Mouse (Mus musculus) mouse trophoblast stem cell (cell line): Measurements from ENCODE around the gene Fbxl2.
"Not testable (repeated sequence)": the region's sequence is repeated elsewhere in the genome, so short reads cannot be mapped to it uniquely, and the experiment has no call there.

Experiments
- in situ Hi-C, 2 experiments: fragments of 300-500 bp; cut with MseI, MboI; formaldehyde crosslinking; loops; 2 replicates in 1 of 2; 3 replicates in 1 of 2; pipeline ENCODE4 v1.15.1; 2025

The Fbxl2 gene

GRCm38 (mm10) chr9:114046028-114046427 lies at the start of gene Fbxl2:
TSS of gene Fbxl2 (minus strand) at chr9:114046191.
- in situ Hi-C loops, result no loop called here

- in situ Hi-C loops, result loop anchor here in 1 of 2 experiments (5.0 kb wide), 1 partner anchor 277 kb away; no protein-coding TSS in a partner anchor
These were observed 48.9 kb upstream of the Fbxl2 start for GRCm38 (mm10) chr9:114094854-114095253.

- in situ Hi-C loops, result loop anchor here in 1 of 2 experiments (5.0 kb wide), 1 partner anchor 280 kb away; no protein-coding TSS in a partner anchor
These were observed 46.2 kb upstream of the Fbxl2 start for GRCm38 (mm10) chr9:114092188-114092587.

GRCm38 (mm10) chr9:114088885-114089284 lies 42.9 kb upstream of the Fbxl2 start:
- in situ Hi-C loops, result not testable (repeated sequence)

- in situ Hi-C loops, result no loop called here
These were observed 41.3 kb upstream of the Fbxl2 start for GRCm38 (mm10) chr9:114087106-114087815.

- in situ Hi-C loops, result no loop called here
These were observed 40.4 kb upstream of the Fbxl2 start for GRCm38 (mm10) chr9:114086422-114086821.

GRCm38 (mm10) chr9:114073681-114074080 lies 27.7 kb upstream of the Fbxl2 start:
- in situ Hi-C loops, result no loop called here

- in situ Hi-C loops, result no loop called here
These were observed 23.4 kb upstream of the Fbxl2 start for GRCm38 (mm10) chr9:114069372-114069771.

- in situ Hi-C loops, result no loop called here
These were observed 22.6 kb upstream of the Fbxl2 start for GRCm38 (mm10) chr9:114068494-114069053.

GRCm38 (mm10) chr9:114057090-114057796 lies 11.3 kb upstream of the Fbxl2 start, which contains the start of gene Susd5:
TSS of gene Susd5 (plus strand) at chr9:114057140.
- in situ Hi-C loops, result no loop called here

GRCm38 (mm10) chr9:114052866-114053265 lies 6.9 kb upstream of the Fbxl2 start:
- in situ Hi-C loops, result no loop called here

- in situ Hi-C loops, result no loop called here
These were observed 6.0 kb upstream of the Fbxl2 start for GRCm38 (mm10) chr9:114052031-114052430.

- in situ Hi-C loops, result no loop called here
These were observed 4.8 kb upstream of the Fbxl2 start for GRCm38 (mm10) chr9:114050778-114051177.

GRCm38 (mm10) chr9:114050106-114050505 lies 4.1 kb upstream of the Fbxl2 start:
- in situ Hi-C loops, result no loop called here

GRCm38 (mm10) chr9:114046676-114047075 lies 685 bp upstream of the Fbxl2 start:
- in situ Hi-C loops, result no loop called here

- in situ Hi-C loops, result no loop called here
These were observed 1.5 kb downstream of the Fbxl2 start for GRCm38 (mm10) chr9:114044446-114044845.

GRCm38 (mm10) chr9:114042490-114042889 lies 3.5 kb downstream of the Fbxl2 start:
- in situ Hi-C loops, result no loop called here

GRCm38 (mm10) chr9:114040945-114041344 lies 5.0 kb downstream of the Fbxl2 start:
- in situ Hi-C loops, result no loop called here

GRCm38 (mm10) chr9:114026261-114026934 lies 19.6 kb downstream of the Fbxl2 start:
- in situ Hi-C loops, result no loop called here

- in situ Hi-C loops, result no loop called here
These were observed 20.1 kb downstream of the Fbxl2 start for GRCm38 (mm10) chr9:114025846-114026245.

- in situ Hi-C loops, result no loop called here
These were observed 20.8 kb downstream of the Fbxl2 start for GRCm38 (mm10) chr9:114025182-114025581.

GRCm38 (mm10) chr9:114022141-114022540 lies 23.9 kb downstream of the Fbxl2 start:
- in situ Hi-C loops, result no loop called here
